Mouse (Mus musculus): ENCODE data around the gene Gla.

DNA sequence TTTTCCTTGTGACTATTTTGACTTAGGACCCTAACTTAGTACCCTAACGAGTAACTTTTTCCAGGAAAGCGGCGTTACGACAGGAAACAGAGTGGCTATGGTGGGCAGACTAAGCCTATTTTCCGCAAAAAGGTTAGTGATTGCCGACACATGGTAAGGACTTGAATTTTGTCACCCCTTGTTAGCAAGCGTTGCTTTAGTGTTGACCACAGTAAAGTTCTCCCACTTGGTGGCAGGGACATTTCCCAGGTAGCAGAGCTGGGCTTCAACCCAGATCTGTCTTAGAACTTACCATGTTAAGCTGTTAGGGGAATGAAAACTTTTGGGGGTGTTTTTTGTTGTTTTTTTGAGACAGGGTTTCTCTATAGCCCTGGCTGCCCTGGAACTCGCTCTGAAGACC lies 14.5 kb downstream of the Gla start:
- TF ChIP-seq HCFC1 (IDR thresholded peaks at IDR 0.05; ENCODE audit: borderline replicate concordance, insufficient read depth, low read length) (no peak), ZC3H11A (IDR thresholded peaks at IDR 0.05; ENCODE audit: borderline replicate concordance, low read depth, low read length) (no peak), MAFK (IDR thresholded peaks at IDR 0.05; ENCODE audit: insufficient read depth, low read depth, low read length) (no peak), ZNF384 (IDR thresholded peaks at IDR 0.05; ENCODE audit: low read depth, low read length) (no peak)

All from ES-E14 (cell line).